Mouse (Mus musculus) cortical plate, adult 2 months (tissue): ENCODE results near the gene Ksr1. TPM values are rescaled to one million over a fixed set of nuclear protein-coding genes. Genes with fewer than 3 reads are reported as not detected.

Experiments used
- H3K27ac ChIP-seq: fragments of 200-500 bp; 2 replicates; pipeline ENCODE4 v1.5.1; 2012; ENCODE audit warnings: low read length, control low read depth, inconsistent platforms; ENCODE audit not compliant: insufficient read depth
- H3K4me1 ChIP-seq: fragments of 200-500 bp; 2 replicates; pipeline ENCODE4 v1.6.1; 2011; ENCODE audit warnings: low read length; ENCODE audit not compliant: control insufficient read depth, insufficient read depth
- H3K4me3 ChIP-seq: fragments of 200-500 bp; 2 replicates; pipeline ENCODE4 v1.5.1; 2011; ENCODE audit warnings: mild to moderate bottlenecking, low read length, control low read depth; ENCODE audit not compliant: insufficient read depth
- CTCF ChIP-seq: fragments of 200-500 bp; IDR thresholded peaks from 2 replicates; pipeline ENCODE4 v1.5.1; 2011; ENCODE audit warnings: mild to moderate bottlenecking, control low read depth, low read length; ENCODE audit not compliant: insufficient read depth; ENCODE audit errors: extremely low read depth
- POLR2A ChIP-seq: fragments of 200-500 bp; IDR thresholded peaks from 2 replicates; pipeline ENCODE4 v1.6.1; 2011; ENCODE audit warnings: mild to moderate bottlenecking, low read length, control low read depth; ENCODE audit not compliant: insufficient read depth; ENCODE audit errors: extremely low read depth
- polyA plus RNA-seq: library from polyadenylated mRNA; depleted of rRNA; stranded (reverse); fragments of >200 nt; gene quantifications from 2 replicates; pipeline ENCODE4 v1.2.3, GENCODE M21; 2012

Ksr1 gene
- polyA plus RNA-seq, 1 experiment: 32.8 TPM

- TF ChIP-seq CTCF (no peak), POLR2A (no peak)
- H3K27ac ChIP-seq: no peak overlapping the region
- H3K4me1 ChIP-seq: peaks cover 9% of the 10 kb centered on the region
- no peak overlapping the region for H3K4me3 ChIP-seq
Observed at GRCm38 (mm10) chr11:79139878-79140510, 6.2 kb downstream of the Ksr1 start.

DNA sequence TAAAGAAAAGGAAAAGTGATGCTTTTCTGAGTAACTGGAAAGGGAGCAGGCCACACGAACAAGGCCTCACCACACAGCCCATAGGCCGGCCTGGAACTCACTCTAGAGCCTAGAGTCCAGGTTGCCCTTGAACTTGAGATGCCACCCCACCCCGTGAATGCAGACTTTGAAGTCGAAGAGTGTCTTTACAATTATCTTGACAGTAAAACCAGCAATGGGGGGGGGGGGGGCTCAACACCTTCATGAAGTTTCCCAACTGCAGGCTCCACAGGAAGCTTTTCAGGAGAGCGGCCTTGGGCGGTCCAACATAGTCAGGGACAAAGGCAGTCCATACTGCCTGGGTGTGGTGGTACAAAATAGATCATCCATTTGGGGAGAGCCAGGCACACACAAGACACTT is 7.6 kb downstream of the Ksr1 start:
- TF ChIP-seq CTCF: no peak
- TF ChIP-seq POLR2A: no peak
- H3K27ac ChIP-seq: no peak overlapping the region
- H3K4me1 ChIP-seq: peaks cover 7% of the 10 kb centered on the region
- H3K4me3 ChIP-seq: no peak overlapping the region

GRCm38 (mm10) chr11:79137245-79137644 is 9.0 kb downstream of the Ksr1 start:
- Histone ChIP-seq H3K27ac (no peak overlapping the region), H3K4me1 (peaks cover 7% of the 10 kb centered on the region), H3K4me3 (no peak overlapping the region)
- no peak for TF ChIP-seq POLR2A
- TF ChIP-seq CTCF: no peak

- H3K4me1 ChIP-seq: peaks cover 7% of the 10 kb centered on the region
- TF ChIP-seq POLR2A (no peak), CTCF (no peak)
- H3K4me3 ChIP-seq: no peak overlapping the region
- H3K27ac ChIP-seq: peak overlapping the region; percentile 56; the same call in 1 of the 2 replicates
Observed at GRCm38 (mm10) chr11:79135685-79136360, 10.4 kb downstream of the Ksr1 start.

DNA sequence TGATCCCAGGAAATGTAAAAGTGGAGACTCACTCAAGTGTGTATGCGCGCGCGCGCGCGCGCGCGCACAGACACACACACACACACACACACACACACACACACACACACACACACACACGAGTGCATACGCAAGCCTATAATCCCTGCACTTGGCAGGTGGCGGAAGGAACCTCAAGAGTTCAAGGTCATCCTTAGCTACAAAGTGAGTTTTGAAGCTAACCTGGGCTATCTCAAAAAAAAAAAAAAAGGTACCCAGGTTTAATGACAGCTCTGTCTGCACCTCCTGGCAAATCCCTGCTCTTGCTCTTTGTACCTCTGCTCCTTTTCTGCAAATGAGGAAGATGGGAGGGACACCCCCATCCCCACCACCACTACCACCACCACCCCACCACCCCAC is 11.1 kb downstream of the Ksr1 start:
- H3K4me3 ChIP-seq: no peak overlapping the region
- H3K27ac ChIP-seq: no peak overlapping the region
- peaks cover 7% of the 10 kb centered on the region for H3K4me1 ChIP-seq
- TF ChIP-seq CTCF (no peak), POLR2A (no peak)

- Histone ChIP-seq H3K4me3 (no peak overlapping the region), H3K27ac (no peak overlapping the region), H3K4me1 (peaks cover 7% of the 10 kb centered on the region)
- no peak for TF ChIP-seq POLR2A
- no peak for TF ChIP-seq CTCF
Observed at GRCm38 (mm10) chr11:79134416-79135104, 11.6 kb downstream of the Ksr1 start.

DNA sequence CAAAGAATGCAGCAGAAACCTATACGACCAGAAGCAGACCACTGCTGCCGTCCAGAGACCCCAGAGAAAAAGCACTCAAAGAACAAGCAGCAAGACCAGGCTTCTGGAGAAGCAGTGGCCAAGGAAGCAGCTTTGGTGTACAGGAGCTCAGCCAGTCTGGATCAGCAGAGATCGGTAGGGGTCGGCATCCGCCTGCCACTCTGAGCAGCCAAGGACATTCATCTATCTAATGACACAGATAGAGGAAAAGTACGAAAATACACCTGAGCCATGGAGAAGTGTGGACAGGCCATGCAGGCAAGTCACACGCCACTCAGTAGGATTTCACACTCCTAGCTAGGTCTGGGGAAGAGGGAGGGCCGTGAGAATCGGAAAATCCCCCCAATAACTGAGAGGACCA is 12.2 kb downstream of the Ksr1 start:
- no peak for TF ChIP-seq CTCF
- no peak for TF ChIP-seq POLR2A
- H3K27ac ChIP-seq: no peak overlapping the region

GRCm38 (mm10) chr11:79133051-79133450 is 13.2 kb downstream of the Ksr1 start:
- no peak overlapping the region for H3K4me3 ChIP-seq
- no peak overlapping the region for H3K27ac ChIP-seq
- peaks cover 7% of the 10 kb centered on the region for H3K4me1 ChIP-seq
- no peak for TF ChIP-seq CTCF
- no peak for TF ChIP-seq POLR2A

More for the DNA sequence above, 12.2 kb downstream of the Ksr1 start:
- H3K4me3 ChIP-seq: no peak overlapping the region
- peaks cover 7% of the 10 kb centered on the region for H3K4me1 ChIP-seq

DNA sequence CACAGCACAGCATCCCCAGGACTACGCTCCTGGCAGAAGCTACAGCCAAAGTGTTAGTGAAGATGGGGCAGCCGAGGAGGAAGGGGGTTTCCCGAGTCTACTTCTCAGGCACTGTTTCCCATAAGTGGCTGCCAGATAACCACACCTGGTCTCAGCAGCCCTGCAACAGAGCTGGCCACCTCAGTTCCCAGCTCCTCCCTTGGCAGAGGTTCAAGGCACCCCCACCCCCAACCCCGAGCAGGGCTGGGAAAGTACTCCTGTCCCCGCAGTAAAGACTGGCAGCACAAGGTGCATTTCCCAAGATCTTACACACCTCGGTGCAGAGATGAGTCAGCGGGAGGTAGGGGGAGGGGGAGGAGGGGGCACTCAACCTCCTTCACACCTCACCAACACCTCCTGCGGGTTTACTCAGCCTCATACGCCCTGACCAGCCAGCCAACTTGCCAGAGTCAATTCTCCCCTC is 14.2 kb downstream of the Ksr1 start:
- H3K4me1 ChIP-seq: peaks cover 7% of the 10 kb centered on the region
- H3K27ac ChIP-seq: no peak overlapping the region
- TF ChIP-seq CTCF (no peak), POLR2A (no peak)
- H3K4me3 ChIP-seq: no peak overlapping the region
